Mouse (Mus musculus) bone marrow macrophage, adult 2 months (primary cell): ENCODE data around the gene Gm5148.

Experiments
- CTCF ChIP-seq: IDR thresholded peaks from 2 replicates; pipeline ENCODE4 v1.5.1; 2012; ENCODE audit warnings: low read depth, mild to moderate bottlenecking, low read length, moderate library complexity
- POLR2A ChIP-seq: IDR thresholded peaks from 2 replicates; pipeline ENCODE4 v1.6.1; 2012; ENCODE audit warnings: mild to moderate bottlenecking, low read depth, low read length, borderline replicate concordance

- TF ChIP-seq CTCF (no peak), POLR2A (no peak)
Observed at GRCm38 (mm10) chr3:37667736-37668135, 56.6 kb downstream of the Gm5148 start.
